Mouse (Mus musculus) C3H10T1/2 (cell line): ENCODE data around the gene Gm20826. TPM values are rescaled to one million over a fixed set of nuclear protein-coding genes. Genes with fewer than 3 reads are reported as not detected.

Source experiments
- polyA plus RNA-seq, 2 experiments: library from polyadenylated mRNA; unstranded; fragments of >200 nt; fragmentation: generic; extraction: Trizol; gene quantifications; one replicate each; pipeline ENCODE4 v1.2.1; 2012; ENCODE audit warnings: missing spikeins in 2 of 2

Gene Gm20826
- polyA plus RNA-seq: under 1 TPM in 1 of 2 experiments, not detected in 1; 0.01 TPM

DNA sequence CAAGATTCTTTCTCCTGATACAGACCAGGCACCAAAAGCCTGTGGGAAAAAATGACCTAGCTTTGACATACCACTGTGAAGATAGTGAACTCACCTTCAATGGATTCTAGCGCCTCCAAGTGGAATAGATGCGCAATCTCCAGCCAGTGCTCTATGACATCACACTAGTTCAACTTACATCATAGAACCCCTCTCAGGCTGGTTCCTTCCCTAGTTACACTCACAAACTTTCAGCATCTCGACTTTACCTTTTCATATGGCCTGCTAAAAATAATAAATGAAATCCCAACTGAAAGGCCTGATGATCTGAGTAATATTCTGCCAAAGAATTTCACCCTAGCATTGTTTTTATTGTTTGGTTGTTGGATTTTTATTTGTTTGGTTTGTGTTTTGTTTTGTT, at the start of gene Gm20826:
Gene Gm20826 (minus strand): TSS at position 101 of the 400 bp plus-strand sequence.

Other genes with a start within 250 kb of the Gm20826 start
- not detected for gene Gm21788, start 233.5 kb downstream of the Gm20826 start, polyA plus RNA-seq
- gene Gm28576, start 84.5 kb upstream of the Gm20826 start, polyA plus RNA-seq: not detected